Mouse (Mus musculus) heart, postnatal 0 days (tissue): ENCODE data around the gene Gm36028.

Source experiments
- CTCF ChIP-seq: IDR thresholded peaks from 2 replicates; pipeline ENCODE4 v1.5.1; 2016; ENCODE audit warnings: antibody characterized with exemption, control low read depth, low read depth
- EP300 ChIP-seq: IDR thresholded peaks from 2 replicates; pipeline ENCODE4 v1.6.1; 2016; ENCODE audit warnings: antibody characterized with exemption, low read depth

DNA sequence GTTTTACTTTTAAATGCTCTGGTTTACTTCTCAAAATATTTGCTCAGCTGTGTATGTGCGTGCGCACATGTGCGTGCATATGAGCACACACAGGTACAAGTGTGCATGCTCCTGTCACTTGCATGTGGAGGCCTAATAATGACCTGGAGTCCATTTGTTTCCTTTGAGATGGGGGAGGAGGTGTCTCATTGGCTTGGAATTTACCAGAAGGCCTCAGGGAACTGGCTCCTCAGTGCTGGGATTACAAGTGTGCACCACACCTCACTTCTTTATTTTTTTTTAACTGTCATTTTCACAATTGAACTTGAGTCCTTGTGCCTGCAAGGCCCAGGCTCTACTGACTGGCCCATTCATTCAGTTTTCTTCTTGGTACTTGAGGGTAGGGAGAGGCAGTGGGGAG, 16.5 kb upstream of the Gm36028 start:
- TF ChIP-seq CTCF (no peak), EP300 (no peak)
